Mouse (Mus musculus) heart, postnatal 25 days (tissue): ENCODE data around the gene Capzb. TPM values are rescaled to one million over a fixed set of nuclear protein-coding genes. Genes with fewer than 3 reads are reported as not detected.

ENCODE experiments used
- DNase-seq: peaks from one replicate; pipeline ENCODE4 v3.0.0; 2022; ENCODE audit warnings: low spot score
- intact Hi-C: fragments of 180-260 bp; cut with DNase I; formaldehyde crosslinking; loops from one replicate; pipeline ENCODE4 v1.15.1; 2025
- microRNA-seq: library from miRNA; unstranded; fragments of <30 nt; microRNA quantifications from one replicate; pipeline ENCODE4 v1.2.0, GENCODE M21; 2022
- total RNA-seq, 2 experiments: library from RNA; stranded (reverse); gene quantifications; 2 replicates each; pipeline ENCODE4 v1.2.3; 2021

Capzb gene
- total RNA-seq, 2 experiments from 2014 or later = 415 to 449 TPM

GRCm38 (mm10) chr4:139338145-139338544, 145.4 kb downstream of the Capzb start:
- DNase-seq = no peak
- intact Hi-C loops = loop anchor here (10.0 kb wide), 1 partner anchor 413 kb away; no protein-coding TSS in a partner anchor

DNA sequence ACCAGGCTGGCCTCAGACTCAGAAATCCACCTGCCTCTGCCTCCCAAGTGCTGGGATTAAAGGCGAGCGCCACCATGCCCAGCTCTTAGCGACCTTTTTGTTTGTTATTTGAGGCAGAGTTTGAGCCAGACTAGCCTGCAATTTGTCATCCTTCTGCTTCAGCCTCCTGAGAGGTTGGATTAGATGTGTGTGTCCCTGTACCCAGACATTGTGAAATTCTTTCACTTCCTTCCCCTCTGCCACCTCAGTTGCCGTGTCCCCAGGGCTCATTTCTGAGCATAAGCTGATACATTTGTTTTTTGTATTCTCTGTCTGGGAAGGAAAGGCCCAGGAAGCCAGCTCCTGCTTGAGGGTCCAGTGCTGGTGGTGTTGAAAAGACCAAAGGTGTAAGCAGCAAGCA, 148.1 kb downstream of the Capzb start:
- no peak for DNase-seq
- intact Hi-C loops = no loop called here

Small RNA genes within 50 kb of the gene (microRNA-seq; reads per million reads assigned to microRNA genes)
- gene Gm24245 (not detected), gene Gm25732 (not detected)

Other genes with a start within 250 kb of the Capzb start
- not detected for gene Rnf186, start 225.8 kb upstream of the Capzb start, total RNA-seq
- gene Tmco4, start 220.0 kb upstream of the Capzb start, total RNA-seq = 10 to 100 TPM in 1 of 2 experiments, 1 to 10 TPM in 1; 7.5 to 10.1 TPM
- not detected for gene Htr6, start 117.3 kb upstream of the Capzb start, total RNA-seq
- 10 to 100 TPM; 26.7 to 28.3 TPM for gene Nbl1, start 99.9 kb upstream of the Capzb start, total RNA-seq
- gene Minos1, start 61.8 kb upstream of the Capzb start, total RNA-seq = 100 to 1,000 TPM; 782 to 827 TPM
- gene Pqlc2, start 117.8 kb downstream of the Capzb start, total RNA-seq = 1 to 10 TPM; 6.4 to 6.6 TPM
- 10 to 100 TPM; 42.6 to 46.8 TPM for gene Akr7a5, start 117.8 kb downstream of the Capzb start, total RNA-seq
- gene Mrto4, start 159.7 kb downstream of the Capzb start, total RNA-seq = 10 to 100 TPM; 30.1 to 30.5 TPM
- gene Emc1, start 159.7 kb downstream of the Capzb start, total RNA-seq = 10 to 100 TPM; 42.0 to 45.1 TPM
- 10 to 100 TPM; 87.4 to 98.3 TPM for gene Ubr4, start 159.7 kb downstream of the Capzb start, total RNA-seq